Mouse (Mus musculus): ENCODE results near the gene Hoxc8.

DNA sequence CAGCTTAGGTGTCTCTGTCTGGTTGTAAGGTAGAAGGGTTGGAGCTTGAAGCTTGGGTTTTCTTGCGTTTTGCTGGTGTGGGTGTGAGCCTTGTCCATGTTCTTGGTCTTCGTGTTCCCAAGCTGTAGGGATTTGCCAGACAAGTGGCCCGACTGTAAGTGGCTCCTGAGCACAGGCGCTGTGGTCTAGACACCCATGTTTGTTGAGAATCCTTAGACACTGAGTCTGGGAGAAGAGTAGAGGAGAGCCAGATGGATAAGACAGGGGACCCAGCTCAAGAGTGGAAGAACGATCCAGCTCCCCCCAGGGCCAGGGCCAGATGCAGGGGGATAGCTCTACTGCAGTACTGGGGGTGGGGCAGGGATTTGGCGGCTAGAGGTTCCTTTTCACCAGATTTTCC is 17.7 kb upstream of the Hoxc8 start:
- TF ChIP-seq CTCF (IDR thresholded peaks at IDR 0.05; ENCODE audit: control insufficient read depth, insufficient read depth, insufficient read length): no peak
- no peak for TF ChIP-seq MYOG (IDR thresholded peaks at IDR 0.05; ENCODE audit: control insufficient read depth, extremely low read depth, insufficient read length)
- TF ChIP-seq MAX (IDR thresholded peaks at IDR 0.05): no peak
- TF ChIP-seq USF1 (IDR thresholded peaks at IDR 0.05; ENCODE audit: low read depth): no peak
- no peak for TF ChIP-seq CEBPB (IDR thresholded peaks at IDR 0.05; ENCODE audit: low read depth)
- TF ChIP-seq MYOD1 (IDR thresholded peaks at IDR 0.05; ENCODE audit: control insufficient read depth, insufficient read length, low read depth): no peak
- no peak for TF ChIP-seq FOSL1 (IDR thresholded peaks at IDR 0.05; ENCODE audit: insufficient read depth, low read length, poor library complexity, severe bottlenecking)
